Mouse (Mus musculus) neural tube, embryonic 14.5 days (tissue): Measurements from ENCODE around the gene Slc44a3. TPM values are rescaled to one million over a fixed set of nuclear protein-coding genes. Genes with fewer than 3 reads are reported as not detected.

Experiments used
- ATAC-seq: fragments of 200-750 bp; cut with Nextera tagmentation; 2 replicates; pipeline ENCODE4 v1.8.0; 2017; ENCODE audit warnings: low read depth, mild to moderate bottlenecking, moderate TSS enrichment, moderate library complexity
- H3K27ac ChIP-seq: fragments of 300-500 bp; sonication (generic); 2 replicates; pipeline ENCODE4 v1.5.1; 2014; ENCODE audit warnings: low read depth, mild to moderate bottlenecking, control low read depth, low read length, moderate library complexity, mixed read lengths
- H3K27me3 ChIP-seq: fragments of 300-500 bp; sonication (generic); 2 replicates; pipeline ENCODE4 v1.6.1; 2014; ENCODE audit warnings: low read length; ENCODE audit not compliant: control insufficient read depth, insufficient read depth
- H3K36me3 ChIP-seq: fragments of 300-500 bp; sonication (generic); 2 replicates; pipeline ENCODE4 v1.6.1; 2014; ENCODE audit warnings: low read length, mixed read lengths; ENCODE audit not compliant: control insufficient read depth, insufficient read depth
- H3K4me1 ChIP-seq: fragments of 300-500 bp; sonication (generic); 2 replicates; pipeline ENCODE4 v1.6.1; 2014; ENCODE audit warnings: low read length; ENCODE audit not compliant: control insufficient read depth, insufficient read depth
- H3K4me2 ChIP-seq: fragments of 300-500 bp; sonication (generic); 2 replicates; pipeline ENCODE4 v1.6.1; 2014; ENCODE audit warnings: mild to moderate bottlenecking, low read depth, low read length, control low read depth
- H3K4me3 ChIP-seq: fragments of 300-500 bp; sonication (generic); 2 replicates; pipeline ENCODE4 v1.5.1; 2014; ENCODE audit warnings: low read depth, low read length, control low read depth, mixed read lengths
- H3K9ac ChIP-seq: fragments of 300-500 bp; sonication (generic); replicated peaks from 2 replicates; pipeline ENCODE4 v1.6.1; 2014; ENCODE audit warnings: low read depth, mild to moderate bottlenecking, control low read depth, low read length, mixed read lengths
- H3K9me3 ChIP-seq: fragments of 300-500 bp; sonication (generic); 2 replicates; pipeline ENCODE4 v1.6.1; 2016; ENCODE audit warnings: low read length; ENCODE audit not compliant: control insufficient read depth
- WGBS: fragments of 180-500 bp; shearing (Covaris S2); extraction: QIAGEN DNeasy Blood & Tissue Kit; methylation state at CpG from one replicate; pipeline ENCODE4 v1.1.7; 2014; 5-methylcytosine and 5-hydroxymethylcytosine counted together
- polyA plus RNA-seq: library from polyadenylated mRNA; unstranded; fragments of >200 nt; fragmentation: Nextera tagmentation; extraction: Ambion mirVana; gene quantifications from 2 replicates; pipeline ENCODE4 v1.2.1, GENCODE M21; 2014

Gene Slc44a3
- polyA plus RNA-seq, 1 experiment from 2014 or later: 1.5 TPM

GRCm38 (mm10) chr3:121493997-121494421 lies 38.2 kb downstream of the Slc44a3 start:
- WGBS: 84% methylated on average over 7 of the region's 7 CpGs
- H3K27ac ChIP-seq: no peak overlapping the region
- no peaks in the 10 kb centered on the region for H3K4me1 ChIP-seq
- no peak for ATAC-seq
- H3K9me3 ChIP-seq: no peaks in the 10 kb centered on the region
- no peak overlapping the region for H3K4me2 ChIP-seq
- H3K27me3 ChIP-seq: no peaks in the 10 kb centered on the region
- H3K4me3 ChIP-seq: no peak overlapping the region
- no peak overlapping the region for H3K9ac ChIP-seq
- no peaks in the 10 kb centered on the region for H3K36me3 ChIP-seq

- H3K4me1 ChIP-seq: no peaks in the 10 kb centered on the region
- H3K36me3 ChIP-seq: no peaks in the 10 kb centered on the region
- H3K9me3 ChIP-seq: no peaks in the 10 kb centered on the region
- H3K4me2 ChIP-seq: no peak overlapping the region
- H3K9ac ChIP-seq: no peak overlapping the region
- no peak overlapping the region for H3K4me3 ChIP-seq
- no peak for ATAC-seq
- no peaks in the 10 kb centered on the region for H3K27me3 ChIP-seq
- WGBS: 44% methylated on average over 5 of the region's 5 CpGs
- no peak overlapping the region for H3K27ac ChIP-seq
Observed at GRCm38 (mm10) chr3:121492026-121492425, 40.2 kb downstream of the Slc44a3 start.

GRCm38 (mm10) chr3:121490941-121491340 lies 41.3 kb downstream of the Slc44a3 start:
- no peak overlapping the region for H3K9ac ChIP-seq
- no peak overlapping the region for H3K27ac ChIP-seq
- H3K27me3 ChIP-seq: no peaks in the 10 kb centered on the region
- no peak overlapping the region for H3K4me3 ChIP-seq
- no peaks in the 10 kb centered on the region for H3K36me3 ChIP-seq
- no peaks in the 10 kb centered on the region for H3K4me1 ChIP-seq
- WGBS: 44% methylated on average over 5 of the region's 5 CpGs
- no peaks in the 10 kb centered on the region for H3K9me3 ChIP-seq
- no peak for ATAC-seq
- no peak overlapping the region for H3K4me2 ChIP-seq

GRCm38 (mm10) chr3:121489462-121490118 lies 42.6 kb downstream of the Slc44a3 start:
- Histone ChIP-seq H3K4me2 (no peak overlapping the region), H3K36me3 (no peaks in the 10 kb centered on the region), H3K4me1 (no peaks in the 10 kb centered on the region), H3K27me3 (no peaks in the 10 kb centered on the region), H3K9ac (no peak overlapping the region), H3K27ac (no peak overlapping the region), H3K9me3 (no peaks in the 10 kb centered on the region), H3K4me3 (no peak overlapping the region)
- 0 out of 2 replicates have a peak, but pooled peaks have one; percentile 22 for ATAC-seq
- WGBS: 51% methylated on average over 12 of the region's 12 CpGs

- Histone ChIP-seq H3K36me3 (no peaks in the 10 kb centered on the region), H3K4me2 (no peak overlapping the region), H3K9me3 (no peaks in the 10 kb centered on the region), H3K27ac (no peak overlapping the region), H3K27me3 (no peaks in the 10 kb centered on the region), H3K4me3 (no peak overlapping the region), H3K9ac (no peak overlapping the region), H3K4me1 (peaks cover 12% of the 10 kb centered on the region)
- no peak for ATAC-seq
- WGBS: 49% methylated on average over 2 of the region's 2 CpGs
Observed at GRCm38 (mm10) chr3:121485201-121485600, 47.0 kb downstream of the Slc44a3 start.

- Histone ChIP-seq H3K27ac (peak overlapping the region; percentile 4), H3K4me3 (no peak overlapping the region), H3K4me1 (peaks cover 12% of the 10 kb centered on the region), H3K9me3 (no peaks in the 10 kb centered on the region), H3K9ac (peak overlapping the region; percentile 33; the same call in 1 of the 2 replicates), H3K36me3 (no peaks in the 10 kb centered on the region), H3K4me2 (peak overlapping the region; percentile 35; the same call in 1 of the 2 replicates), H3K27me3 (no peaks in the 10 kb centered on the region)
- peak; percentile 57; the same call in 1 of the 2 replicates for ATAC-seq
- WGBS: 14% methylated on average over 25 of the region's 25 CpGs
Observed at GRCm38 (mm10) chr3:121483266-121484161, 48.7 kb downstream of the Slc44a3 start.

GRCm38 (mm10) chr3:121481564-121481963 lies 50.6 kb downstream of the Slc44a3 start:
- H3K4me3 ChIP-seq: no peak overlapping the region
- no peaks in the 10 kb centered on the region for H3K36me3 ChIP-seq
- no peak for ATAC-seq
- whole genome bisulfite sequencing: 51% methylated on average over 6 of the region's 6 CpGs
- no peak overlapping the region for H3K4me2 ChIP-seq
- no peak overlapping the region for H3K27ac ChIP-seq
- no peak overlapping the region for H3K9ac ChIP-seq
- no peaks in the 10 kb centered on the region for H3K9me3 ChIP-seq
- peaks cover 12% of the 10 kb centered on the region for H3K4me1 ChIP-seq
- no peaks in the 10 kb centered on the region for H3K27me3 ChIP-seq

- H3K27ac ChIP-seq: no peak overlapping the region
- H3K9me3 ChIP-seq: no peaks in the 10 kb centered on the region
- no peak overlapping the region for H3K9ac ChIP-seq
- 65% methylated on average over 8 of the region's 8 CpGs for WGBS
- no peak overlapping the region for H3K4me3 ChIP-seq
- H3K4me2 ChIP-seq: no peak overlapping the region
- no peak for ATAC-seq
- no peaks in the 10 kb centered on the region for H3K36me3 ChIP-seq
- H3K4me1 ChIP-seq: peaks cover 12% of the 10 kb centered on the region
- H3K27me3 ChIP-seq: no peaks in the 10 kb centered on the region
Observed at GRCm38 (mm10) chr3:121480961-121481436, 51.2 kb downstream of the Slc44a3 start.
